Mouse (Mus musculus): ENCODE data around the gene 2310030G06Rik.

DNA sequence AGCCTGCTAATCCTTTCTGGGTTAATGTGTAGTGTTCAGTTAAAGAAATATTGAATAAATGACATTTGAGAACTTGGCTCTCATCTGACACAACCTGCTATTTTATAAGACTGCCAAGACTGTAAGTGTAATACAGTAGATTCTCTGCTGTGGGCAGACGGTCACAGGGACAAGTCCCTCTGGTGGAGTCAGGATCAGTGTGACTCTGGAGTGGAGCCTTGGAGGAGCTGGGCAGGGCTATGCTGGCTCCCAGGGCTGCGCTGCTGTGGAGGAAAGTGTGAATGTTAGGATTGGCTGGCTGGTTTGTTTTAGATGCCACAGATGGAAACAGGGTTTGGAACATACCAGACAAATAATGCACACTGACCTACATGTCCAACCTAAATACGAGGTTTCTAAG, 48.9 kb upstream of the 2310030G06Rik start:
- no peak for TF ChIP-seq POLR2A (IDR thresholded peaks at IDR 0.05; ENCODE audit: low read depth, low read length)
- TF ChIP-seq CTCF (IDR thresholded peaks at IDR 0.05; ENCODE audit: extremely low read depth, insufficient read length, insufficient replicate concordance, low read depth, low read length) = no peak

Measured in small intestine, adult 2 months (tissue).